Mouse (Mus musculus) small intestine, adult 2 months (tissue): ENCODE measurements around the gene Gimap7.

Source experiments
- CTCF ChIP-seq: fragments of 200-500 bp; IDR thresholded peaks from 2 replicates; pipeline ENCODE4 v1.5.1; 2012; ENCODE audit warnings: low read depth, mild to moderate bottlenecking, control low read depth, inconsistent platforms, low read length, moderate library complexity, mixed read lengths; ENCODE audit not compliant: insufficient replicate concordance, insufficient read length; ENCODE audit errors: extremely low read depth
- POLR2A ChIP-seq: fragments of 200-500 bp; IDR thresholded peaks from 2 replicates; pipeline ENCODE4 v1.6.1; 2012; ENCODE audit warnings: low read depth, mild to moderate bottlenecking, control low read depth, inconsistent platforms, low read length, moderate library complexity

- TF ChIP-seq POLR2A (no peak), CTCF (no peak)
These were observed 20.2 kb upstream of the Gimap7 start for GRCm38 (mm10) chr6:48698066-48698856.
